Mouse (Mus musculus) heart, embryonic 12.5 days (tissue): ENCODE measurements at regions not wholly inside any gene's neighbourhood (a gene's known extent, or its start where the extent isn't known, plus 50 kb on each side); places are given as distances from the start of the nearest gene placed in this dataset.

ENCODE experiments used
- ATAC-seq: fragments of 200-750 bp; cut with Nextera tagmentation; 2 replicates; pipeline ENCODE4 v1.8.0; 2017; ENCODE audit warnings: moderate TSS enrichment, moderate library complexity; ENCODE audit not compliant: insufficient number of reproducible peaks, low FRiP score
- H3K27ac ChIP-seq: fragments of 300-500 bp; sonication (generic); 2 replicates; pipeline ENCODE4 v1.5.1; 2016; ENCODE audit warnings: mild to moderate bottlenecking, moderate library complexity; ENCODE audit not compliant: poor library complexity, severe bottlenecking
- H3K27me3 ChIP-seq: fragments of 300-500 bp; sonication (generic); replicated peaks from 2 replicates; pipeline ENCODE4 v1.6.1; 2016; ENCODE audit warnings: mild to moderate bottlenecking, moderate library complexity
- H3K36me3 ChIP-seq: fragments of 300-500 bp; sonication (generic); 2 replicates; pipeline ENCODE4 v1.6.1; 2016; ENCODE audit warnings: mild to moderate bottlenecking, moderate library complexity
- H3K4me1 ChIP-seq: fragments of 300-500 bp; sonication (generic); replicated peaks from 2 replicates; pipeline ENCODE4 v1.6.1; 2016; ENCODE audit warnings: mild to moderate bottlenecking
- H3K4me2 ChIP-seq: fragments of 300-500 bp; sonication (generic); 2 replicates; pipeline ENCODE4 v1.6.1; 2016; ENCODE audit warnings: mild to moderate bottlenecking, moderate library complexity
- H3K4me3 ChIP-seq: fragments of 300-500 bp; sonication (generic); 2 replicates; pipeline ENCODE4 v1.5.1; 2016; ENCODE audit warnings: mild to moderate bottlenecking
- H3K9ac ChIP-seq: fragments of 300-500 bp; sonication (generic); 2 replicates; pipeline ENCODE4 v1.6.1; 2016; ENCODE audit warnings: mild to moderate bottlenecking, moderate library complexity
- H3K9me3 ChIP-seq: fragments of 300-500 bp; sonication (generic); replicated peaks from 2 replicates; pipeline ENCODE4 v1.6.1; 2016; ENCODE audit warnings: mild to moderate bottlenecking, moderate library complexity
- WGBS: fragments of 180-500 bp; shearing (Covaris S2); methylation state at CpG from one replicate; pipeline ENCODE4 v1.1.7; 2016; 5-methylcytosine and 5-hydroxymethylcytosine counted together

DNA sequence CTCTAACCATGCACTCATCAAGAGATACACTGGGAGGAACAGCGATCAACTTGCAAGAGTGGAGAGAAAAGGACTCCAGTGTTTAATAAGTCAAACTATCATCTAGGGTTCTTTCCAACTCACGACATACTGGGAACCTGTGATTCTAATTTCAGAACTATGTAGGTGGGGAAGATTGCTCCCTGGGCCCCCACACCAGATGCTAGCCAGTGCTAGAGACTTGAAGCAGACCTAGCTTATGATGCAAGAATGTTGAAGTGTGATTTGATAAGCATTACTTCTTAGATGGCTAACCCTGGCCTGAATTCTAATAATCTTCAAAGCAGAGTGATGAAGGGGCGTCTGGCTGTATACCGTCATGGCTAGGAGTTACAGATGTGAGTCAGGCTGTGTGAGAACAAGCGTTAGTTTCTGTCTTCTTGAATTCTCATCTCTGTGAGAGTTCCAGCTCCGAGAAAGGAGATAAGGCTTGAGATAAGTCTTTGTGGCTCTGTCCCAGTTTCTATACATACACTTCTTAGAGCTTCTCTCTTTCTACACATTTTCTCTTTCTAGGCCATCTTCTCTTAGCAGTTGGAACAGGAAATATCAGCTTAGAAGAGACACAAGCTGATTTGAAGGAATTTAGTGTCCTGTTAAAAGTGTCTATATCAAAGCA is 54.0 kb upstream of the Bank1 start:
- WGBS, result 41% methylated on average over 6 of the region's 6 CpGs
- H3K9me3 ChIP-seq, result no peaks in the 10 kb centered on the region
- H3K4me1 ChIP-seq, result peaks cover 9% of the 10 kb centered on the region; the same call in 1 of the 2 replicates
- H3K27me3 ChIP-seq, result no peaks in the 10 kb centered on the region
- H3K27ac ChIP-seq, result no peak overlapping the region
- no peak overlapping the region for H3K9ac ChIP-seq
- H3K4me2 ChIP-seq, result no peak overlapping the region
- H3K36me3 ChIP-seq, result no peaks in the 10 kb centered on the region
- no peak overlapping the region for H3K4me3 ChIP-seq
- ATAC-seq, result no peak

DNA sequence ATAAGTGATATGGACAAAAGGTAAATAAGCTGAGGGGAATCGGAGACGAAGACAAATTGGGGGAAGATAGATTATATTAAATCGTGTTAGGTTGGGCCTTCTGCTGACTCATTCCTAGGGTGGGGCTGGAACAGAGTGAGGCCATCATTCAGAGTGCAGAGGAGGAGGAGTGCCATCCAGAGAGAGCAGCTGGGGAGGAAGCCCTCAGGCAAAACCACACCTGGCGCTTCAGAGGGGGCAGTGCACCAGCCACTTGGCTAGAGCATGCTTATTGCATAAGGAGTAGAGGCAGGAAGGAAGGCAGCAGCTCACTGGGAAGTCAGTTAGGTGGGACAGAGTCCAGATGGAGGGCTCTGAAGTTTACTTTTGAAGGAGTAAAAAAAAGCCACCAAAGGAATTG is 51.0 kb upstream of the Bank1 start:
- H3K27me3 ChIP-seq, result no peaks in the 10 kb centered on the region
- H3K27ac ChIP-seq, result no peak overlapping the region
- no peak overlapping the region for H3K4me2 ChIP-seq
- WGBS, result 74% methylated on average over 4 of the region's 4 CpGs
- no peak for ATAC-seq
- no peak overlapping the region for H3K9ac ChIP-seq
- peaks cover 9% of the 10 kb centered on the region; the same call in 1 of the 2 replicates for H3K4me1 ChIP-seq
- H3K4me3 ChIP-seq, result no peak overlapping the region
- H3K9me3 ChIP-seq, result no peaks in the 10 kb centered on the region
- no peaks in the 10 kb centered on the region for H3K36me3 ChIP-seq
